In genomic region chr2:152541979-152542378, GRCm38 (mm10) we compare ENCODE assay signal across 29 mouse cellular contexts. TPM values are rescaled to one million over a fixed set of nuclear protein-coding genes. Genes with fewer than 3 reads are reported as not detected.
DNase-seq lines count a peak whose midpoint lies in the region; ATAC-seq lines count a peak whose summit lies in the region.
"Had no signal": no experiment of that assay in that cellular context is flagged by ENCODE, and none has a peak within 500 bp of the region (broad histone marks: within the 10 kb centered on the region; RNA-seq: fewer than 3 reads in every experiment).

No protein-coding gene starts in this region.

- H3K4me3 ChIP-seq in forebrain, embryonic 10.5 days, result no peak overlapping the region
- H3K4me3 ChIP-seq: embryonic facial prominence, embryonic 12.5 days; embryonic facial prominence, embryonic 15.5 days; forebrain, embryonic 12.5 days; forebrain, embryonic 15.5 days; heart, embryonic 12.5 days; heart, embryonic 15.5 days had no signal

- H3K27ac ChIP-seq in forebrain, embryonic 10.5 days, result no peak overlapping the region
- H3K27ac ChIP-seq: embryonic facial prominence, embryonic 12.5 days; embryonic facial prominence, embryonic 15.5 days; forebrain, embryonic 12.5 days; forebrain, embryonic 15.5 days; heart, embryonic 15.5 days; hindbrain, embryonic 14.5 days; hindbrain, postnatal 0 days had no signal

- ATAC-seq in monocyte, adult 5-6 weeks (replicated peaks; ENCODE audit: insufficient number of reproducible peaks, low FRiP score, low TSS enrichment, poor library complexity, severe bottlenecking), result no peak
- ATAC-seq in granulocyte monocyte progenitor cell, adult 5-6 weeks (replicated peaks; ENCODE audit: poor library complexity, severe bottlenecking), result peak; percentile 95
- ATAC-seq in megakaryocyte progenitor cell, adult 5-6 weeks (replicated peaks; ENCODE audit: poor library complexity), result peak; percentile 85
- ATAC-seq: activated CD4-positive, CD25-positive, alpha-beta regulatory T cell, adult 4 months; forebrain, embryonic 15.5 days; hindbrain, postnatal 0 days; inflammation-experienced regulatory T-cells, adult 6 months had no signal

- H3K27me3 ChIP-seq in forebrain, embryonic 10.5 days (ENCODE audit: poor library complexity, severe bottlenecking), result no peaks in the 10 kb centered on the region
- H3K27me3 ChIP-seq: embryonic facial prominence, embryonic 12.5 days; embryonic facial prominence, embryonic 15.5 days; forebrain, embryonic 12.5 days; forebrain, embryonic 15.5 days; heart, embryonic 12.5 days; heart, embryonic 15.5 days had no signal

- no peaks in the 10 kb centered on the region for H3K36me3 ChIP-seq in forebrain, embryonic 10.5 days (replicated peaks)
- H3K36me3 ChIP-seq: embryonic facial prominence, embryonic 12.5 days; embryonic facial prominence, embryonic 15.5 days; forebrain, embryonic 12.5 days; forebrain, embryonic 15.5 days; heart, embryonic 12.5 days; heart, embryonic 15.5 days had no signal

- H3K9me3 ChIP-seq in forebrain, embryonic 10.5 days, result peaks cover 5% of the 10 kb centered on the region; the same call in 1 of the 2 replicates
- H3K9me3 ChIP-seq: embryonic facial prominence, embryonic 12.5 days; embryonic facial prominence, embryonic 15.5 days; forebrain, embryonic 12.5 days; forebrain, embryonic 15.5 days; heart, embryonic 15.5 days had no signal

- 91% methylated on average over 9 of the region's 9 CpGs for WGBS in forebrain, embryonic 10.5 days

- peak; percentile 3 to 16 for DNase-seq in monocyte, adult 2 months (ENCODE audit: low read depth in 1 of 2, low spot score in 2 of 2)
- DNase-seq in forebrain, embryonic 10.5 days (ENCODE audit: extremely low spot score, low spot score), result no peak
- DNase-seq in cerebellum, adult 11-12 months, result no peak
- DNase-seq: adrenal gland, adult 8-10 months; adrenal gland, postnatal 25 days; cerebellum, adult 18-20 months; cerebellum, adult 9-10 months; cerebellum, postnatal 14 days; gastrocnemius, postnatal 25 days; heart, postnatal 10 days; heart, postnatal 36 days had no signal

- H3K4me1 ChIP-seq in forebrain, embryonic 10.5 days, result no peaks in the 10 kb centered on the region
- H3K4me1 ChIP-seq: embryonic facial prominence, embryonic 12.5 days; embryonic facial prominence, embryonic 15.5 days; forebrain, embryonic 12.5 days; forebrain, embryonic 15.5 days had no signal

RNA-seq across cellular contexts. Expression of gene Defb29, which starts 2.1 kb away (rescaled TPM):
- not detected in 3 replicates for total RNA-seq in monocyte, adult 5-6 weeks (2017)
- not detected in 2 replicates for total RNA-seq in granulocyte monocyte progenitor cell, adult 5-6 weeks (2014; fragmentation: Nextera tagmentation)
- total RNA-seq in granulocyte monocyte progenitor cell, adult 5-6 weeks (2017), result not detected in 2 replicates
- total RNA-seq in megakaryocyte progenitor cell, adult 5-6 weeks (2015), result not detected in 2 replicates
- total RNA-seq in megakaryocyte progenitor cell, adult 5-6 weeks (2017), result not detected in 2 replicates
- not detected in 2 replicates for polyA plus RNA-seq in forebrain, embryonic 10.5 days (2016; fragmentation: Nextera tagmentation; extraction: Ambion mirVana)
- total RNA-seq: adrenal gland, adult 8-10 months; adrenal gland, postnatal 25 days; ES-E14; gastrocnemius, adult 8-10 months; gastrocnemius, postnatal 25 days; heart, adult 8-10 months; heart, postnatal 10 days; heart, postnatal 36 days; hindbrain, postnatal 0 days had no signal
- polyA plus RNA-seq: activated CD4-positive, CD25-positive, alpha-beta regulatory T cell, adult 4 months; brain, embryonic 14.5 days; embryonic facial prominence, embryonic 12.5 days; embryonic facial prominence, embryonic 15.5 days; forebrain, embryonic 12.5 days; forebrain, embryonic 15.5 days; heart, embryonic 12.5 days; heart, embryonic 15.5 days; hindbrain, embryonic 11.5 days; hindbrain, embryonic 14.5 days; hindbrain, postnatal 0 days; inflammation-experienced regulatory T-cells, adult 6 months had no signal

RNA-seq across cellular contexts. Expression of gene Defb28, which starts 23.9 kb away (rescaled TPM):
- not detected in 3 replicates for total RNA-seq in monocyte, adult 5-6 weeks (2017)
- not detected in 2 replicates for total RNA-seq in granulocyte monocyte progenitor cell, adult 5-6 weeks (2014; fragmentation: Nextera tagmentation)
- total RNA-seq in granulocyte monocyte progenitor cell, adult 5-6 weeks (2017), result not detected in 2 replicates
- not detected in 2 replicates for total RNA-seq in megakaryocyte progenitor cell, adult 5-6 weeks (2015)
- not detected in 2 replicates for total RNA-seq in megakaryocyte progenitor cell, adult 5-6 weeks (2017)
- polyA plus RNA-seq in forebrain, embryonic 10.5 days (2016; fragmentation: Nextera tagmentation; extraction: Ambion mirVana), result not detected in 2 replicates
- total RNA-seq: adrenal gland, adult 8-10 months; adrenal gland, postnatal 25 days; ES-E14; gastrocnemius, adult 8-10 months; gastrocnemius, postnatal 25 days; heart, adult 8-10 months; heart, postnatal 10 days; heart, postnatal 36 days; hindbrain, postnatal 0 days had no signal
- polyA plus RNA-seq: activated CD4-positive, CD25-positive, alpha-beta regulatory T cell, adult 4 months; brain, embryonic 14.5 days; embryonic facial prominence, embryonic 12.5 days; embryonic facial prominence, embryonic 15.5 days; forebrain, embryonic 12.5 days; forebrain, embryonic 15.5 days; heart, embryonic 12.5 days; heart, embryonic 15.5 days; hindbrain, embryonic 11.5 days; hindbrain, embryonic 14.5 days; hindbrain, postnatal 0 days; inflammation-experienced regulatory T-cells, adult 6 months had no signal

RNA-seq across cellular contexts. Expression of gene Gm17416, which starts 27.2 kb away (rescaled TPM):
- total RNA-seq in monocyte, adult 5-6 weeks (2017), result not detected in 3 replicates
- not detected in 2 replicates for total RNA-seq in granulocyte monocyte progenitor cell, adult 5-6 weeks (2014; fragmentation: Nextera tagmentation)
- total RNA-seq in granulocyte monocyte progenitor cell, adult 5-6 weeks (2017), result not detected in 2 replicates
- not detected in 2 replicates for total RNA-seq in megakaryocyte progenitor cell, adult 5-6 weeks (2015)
- not detected in 2 replicates for total RNA-seq in megakaryocyte progenitor cell, adult 5-6 weeks (2017)
- polyA plus RNA-seq in forebrain, embryonic 10.5 days (2016; fragmentation: Nextera tagmentation; extraction: Ambion mirVana), result not detected in 2 replicates
- total RNA-seq: adrenal gland, adult 8-10 months; adrenal gland, postnatal 25 days; ES-E14; gastrocnemius, adult 8-10 months; gastrocnemius, postnatal 25 days; heart, adult 8-10 months; heart, postnatal 10 days; heart, postnatal 36 days; hindbrain, postnatal 0 days had no signal
- polyA plus RNA-seq: activated CD4-positive, CD25-positive, alpha-beta regulatory T cell, adult 4 months; brain, embryonic 14.5 days; embryonic facial prominence, embryonic 12.5 days; embryonic facial prominence, embryonic 15.5 days; forebrain, embryonic 12.5 days; forebrain, embryonic 15.5 days; heart, embryonic 12.5 days; heart, embryonic 15.5 days; hindbrain, embryonic 11.5 days; hindbrain, embryonic 14.5 days; hindbrain, postnatal 0 days; inflammation-experienced regulatory T-cells, adult 6 months had no signal

RNA-seq across cellular contexts. Expression of gene Defb26, which starts 30.5 kb away (rescaled TPM):
- total RNA-seq in monocyte, adult 5-6 weeks (2017), result not detected in 3 replicates
- not detected in 2 replicates for total RNA-seq in granulocyte monocyte progenitor cell, adult 5-6 weeks (2014; fragmentation: Nextera tagmentation)
- not detected in 2 replicates for total RNA-seq in granulocyte monocyte progenitor cell, adult 5-6 weeks (2017)
- not detected in 2 replicates for total RNA-seq in megakaryocyte progenitor cell, adult 5-6 weeks (2015)
- total RNA-seq in megakaryocyte progenitor cell, adult 5-6 weeks (2017), result not detected in 2 replicates
- polyA plus RNA-seq in forebrain, embryonic 10.5 days (2016; fragmentation: Nextera tagmentation; extraction: Ambion mirVana), result not detected in 2 replicates
- total RNA-seq: adrenal gland, adult 8-10 months; adrenal gland, postnatal 25 days; ES-E14; gastrocnemius, adult 8-10 months; gastrocnemius, postnatal 25 days; heart, adult 8-10 months; heart, postnatal 10 days; heart, postnatal 36 days; hindbrain, postnatal 0 days had no signal
- polyA plus RNA-seq: activated CD4-positive, CD25-positive, alpha-beta regulatory T cell, adult 4 months; brain, embryonic 14.5 days; embryonic facial prominence, embryonic 12.5 days; embryonic facial prominence, embryonic 15.5 days; forebrain, embryonic 12.5 days; forebrain, embryonic 15.5 days; heart, embryonic 12.5 days; heart, embryonic 15.5 days; hindbrain, embryonic 11.5 days; hindbrain, embryonic 14.5 days; hindbrain, postnatal 0 days; inflammation-experienced regulatory T-cells, adult 6 months had no signal

RNA-seq across cellular contexts. Expression of gene Defb21, which starts 30.6 kb away (rescaled TPM):
- total RNA-seq in monocyte, adult 5-6 weeks (2017), result not detected in 3 replicates
- total RNA-seq in granulocyte monocyte progenitor cell, adult 5-6 weeks (2014; fragmentation: Nextera tagmentation), result not detected in 2 replicates
- total RNA-seq in granulocyte monocyte progenitor cell, adult 5-6 weeks (2017), result not detected in 2 replicates
- not detected in 2 replicates for total RNA-seq in megakaryocyte progenitor cell, adult 5-6 weeks (2015)
- total RNA-seq in megakaryocyte progenitor cell, adult 5-6 weeks (2017), result not detected in 2 replicates
- not detected in 2 replicates for polyA plus RNA-seq in forebrain, embryonic 10.5 days (2016; fragmentation: Nextera tagmentation; extraction: Ambion mirVana)
- total RNA-seq: adrenal gland, adult 8-10 months; adrenal gland, postnatal 25 days; ES-E14; gastrocnemius, adult 8-10 months; gastrocnemius, postnatal 25 days; heart, adult 8-10 months; heart, postnatal 10 days; heart, postnatal 36 days; hindbrain, postnatal 0 days had no signal
- polyA plus RNA-seq: activated CD4-positive, CD25-positive, alpha-beta regulatory T cell, adult 4 months; brain, embryonic 14.5 days; embryonic facial prominence, embryonic 12.5 days; embryonic facial prominence, embryonic 15.5 days; forebrain, embryonic 12.5 days; forebrain, embryonic 15.5 days; heart, embryonic 12.5 days; heart, embryonic 15.5 days; hindbrain, embryonic 11.5 days; hindbrain, embryonic 14.5 days; hindbrain, postnatal 0 days; inflammation-experienced regulatory T-cells, adult 6 months had no signal

Comparison
In these comparisons a context has a peak if more than half of its experiments do, and no peak if none do; other contexts are left out.
1. DNase-seq: peak in monocyte, adult 2 months (2 of 2); none in forebrain, embryonic 10.5 days (single experiment) and cerebellum, adult 11-12 months (single experiment).